Mouse (Mus musculus) inflammation-experienced regulatory T-cells, adult 6 months (primary cell): Measurements from ENCODE around the gene Slc35e3. TPM values are rescaled to one million over a fixed set of nuclear protein-coding genes. Genes with fewer than 3 reads are reported as not detected.

Experiments used
- ATAC-seq: one replicate; pipeline ENCODE4 v1.8.0; 2017
- polyA plus RNA-seq, 3 experiments: library from polyadenylated mRNA; unstranded; fragments of 100-300 nt; shearing (Covaris generic); gene quantifications; one replicate each; pipeline ENCODE4 v1.2.1; 2017

Slc35e3 gene
- polyA plus RNA-seq = 1 to 10 TPM; 1.8 to 3.5 (median 2.8) TPM

- peak; percentile 97 for ATAC-seq
Observed at GRCm38 (mm10) chr10:117746297-117746883, at the start of gene Slc35e3. Slc35e3 (minus strand) TSS chr10:117746365.

GRCm38 (mm10) chr10:117795206-117795605 is 49.0 kb upstream of the Slc35e3 start:
- ATAC-seq = no peak

- ATAC-seq = no peak
Observed at GRCm38 (mm10) chr10:117793436-117794030, 47.4 kb upstream of the Slc35e3 start.

GRCm38 (mm10) chr10:117792141-117793091 is 46.3 kb upstream of the Slc35e3 start, which contains the start of gene Nup107:
Nup107 (minus strand) TSS chr10:117792705.
- ATAC-seq = peak; percentile 96

- no peak for ATAC-seq
Observed at GRCm38 (mm10) chr10:117791171-117791470, 45.0 kb upstream of the Slc35e3 start.

- no peak for ATAC-seq
Observed at GRCm38 (mm10) chr10:117790421-117791170, 44.4 kb upstream of the Slc35e3 start.

- no peak for ATAC-seq
Observed at GRCm38 (mm10) chr10:117790011-117790410, 43.8 kb upstream of the Slc35e3 start.

GRCm38 (mm10) chr10:117784646-117785045 is 38.5 kb upstream of the Slc35e3 start:
- ATAC-seq = peak; percentile 95

- no peak for ATAC-seq
Observed at GRCm38 (mm10) chr10:117783786-117784420, 37.7 kb upstream of the Slc35e3 start.

- no peak for ATAC-seq
Observed at GRCm38 (mm10) chr10:117782491-117783260, 36.5 kb upstream of the Slc35e3 start.

GRCm38 (mm10) chr10:117782056-117782455 is 35.9 kb upstream of the Slc35e3 start:
- no peak for ATAC-seq

- no peak for ATAC-seq
Observed at GRCm38 (mm10) chr10:117781021-117781725, 35.0 kb upstream of the Slc35e3 start.

GRCm38 (mm10) chr10:117780306-117780911 is 34.2 kb upstream of the Slc35e3 start:
- ATAC-seq = no peak

GRCm38 (mm10) chr10:117779581-117780305 is 33.6 kb upstream of the Slc35e3 start:
- ATAC-seq = no peak

- ATAC-seq = no peak
Observed at GRCm38 (mm10) chr10:117778951-117779350, 32.8 kb upstream of the Slc35e3 start.

- no peak for ATAC-seq
Observed at GRCm38 (mm10) chr10:117778328-117778910, 32.3 kb upstream of the Slc35e3 start.

- no peak for ATAC-seq
Observed at GRCm38 (mm10) chr10:117777501-117778327, 31.5 kb upstream of the Slc35e3 start.

- ATAC-seq = no peak
Observed at GRCm38 (mm10) chr10:117777103-117777470, 30.9 kb upstream of the Slc35e3 start.
